ENCODE assay signal across 15 mouse cellular contexts in the genomic region with DNA sequence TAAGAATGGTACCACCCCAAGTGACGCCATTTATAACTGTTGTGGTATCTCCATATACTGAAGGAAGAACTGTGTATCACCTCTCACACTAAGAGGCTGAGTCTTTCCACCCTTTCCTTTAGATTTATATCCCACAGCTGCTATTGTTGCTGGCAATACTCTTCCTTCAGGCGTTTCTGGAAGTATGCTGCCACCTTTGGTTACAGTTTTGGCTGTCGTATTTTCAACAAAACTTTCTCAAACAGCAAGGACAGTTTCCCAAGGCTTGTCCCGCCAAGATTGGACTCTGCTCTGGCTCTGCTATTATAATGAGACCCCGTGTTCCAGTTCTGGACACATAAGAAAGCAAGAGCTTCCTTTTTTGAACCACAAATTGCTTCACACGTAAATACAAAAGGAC.
DNase-seq lines count a peak whose midpoint lies in the region; ATAC-seq and TF ChIP-seq lines count a peak whose summit lies in the region.
"Had no signal": no experiment of that assay in that cellular context is flagged by ENCODE, and none has a peak within 500 bp of the region (broad histone marks: within the 10 kb centered on the region; RNA-seq: fewer than 3 reads in every experiment).

No protein-coding gene starts in this region.

- intact Hi-C loops in heart, adult 2 months (cut with DNase I) = loop anchor here (5.0 kb wide), 1 partner anchor 49 kb away; no protein-coding TSS in a partner anchor

- peaks cover 1% of the 10 kb centered on the region for H3K36me3 ChIP-seq in heart, adult 2 months (ENCODE audit: control insufficient read depth, insufficient read depth, low read length)
- H3K36me3 ChIP-seq in heart, embryonic 12.5 days = peaks cover 47% of the 10 kb centered on the region

- no peaks in the 10 kb centered on the region for H3K27me3 ChIP-seq in heart, adult 2 months (ENCODE audit: control insufficient read depth, insufficient read depth, low read length)
- H3K27me3 ChIP-seq in heart, embryonic 12.5 days (replicated peaks) = no peaks in the 10 kb centered on the region
- H3K27me3 ChIP-seq: lung, embryonic 15.5 days; neural tube, embryonic 13.5 days had no signal

- TF ChIP-seq CTCF in heart, adult 2 months (IDR thresholded peaks at IDR 0.05) = peak; percentile 60

- H3K9ac ChIP-seq in heart, adult 2 months (ENCODE audit: low read depth, low read length) = no peak overlapping the region
- H3K9ac ChIP-seq in heart, embryonic 12.5 days = no peak overlapping the region
- H3K9ac ChIP-seq: lung, embryonic 15.5 days; neural tube, embryonic 13.5 days had no signal

- no peaks in the 10 kb centered on the region for H3K9me3 ChIP-seq in heart, embryonic 12.5 days (replicated peaks)
- H3K9me3 ChIP-seq: forebrain, embryonic 10.5 days; lung, embryonic 15.5 days; neural tube, embryonic 13.5 days had no signal

- no peak overlapping the region for H3K27ac ChIP-seq in heart, adult 2 months
- no peak overlapping the region for H3K27ac ChIP-seq in heart, embryonic 12.5 days (ENCODE audit: poor library complexity, severe bottlenecking)
- H3K27ac ChIP-seq: forebrain, embryonic 10.5 days; lung, embryonic 15.5 days; neural tube, embryonic 13.5 days had no signal

- WGBS in heart, adult 2 months = 85% methylated on average over 6 of the region's 6 CpGs
- 88% methylated on average over 6 of the region's 6 CpGs for WGBS in heart, embryonic 12.5 days

- no peaks in the 10 kb centered on the region for H3K4me1 ChIP-seq in heart, adult 2 months (ENCODE audit: control insufficient read depth, insufficient read depth, low read length)
- no peaks in the 10 kb centered on the region for H3K4me1 ChIP-seq in heart, embryonic 12.5 days (replicated peaks)
- H3K4me1 ChIP-seq: forebrain, embryonic 10.5 days; lung, embryonic 15.5 days; neural tube, embryonic 13.5 days had no signal

- DNase-seq in heart, adult 2 months = no peak
- peak; percentile 11 to 34 for DNase-seq in kidney, postnatal 36 days
- no peak for DNase-seq in kidney, postnatal 4 days
- DNase-seq in NIH3T3 (ENCODE audit: low read depth) = peak; percentile 35
- peak; percentile 44 for DNase-seq in brain, adult 2 months (ENCODE audit: low read depth, low spot score)
- no peak for DNase-seq in frontal cortex, postnatal 25 days (ENCODE audit: low spot score in 2 of 2)
- DNase-seq: cerebellum, adult 11 months; right cerebral cortex, postnatal 25 days; thymus, adult 18-20 months had no signal

- TF ChIP-seq POLR2A in heart, adult 2 months (IDR thresholded peaks at IDR 0.05; ENCODE audit: insufficient read depth, low read depth, low read length) = no peak

- no peak overlapping the region for H3K4me2 ChIP-seq in heart, embryonic 12.5 days
- H3K4me2 ChIP-seq: heart, embryonic 11.5 days; lung, embryonic 15.5 days; neural tube, embryonic 13.5 days had no signal

- H3K79me2 ChIP-seq in heart, adult 2 months (replicated peaks; ENCODE audit: control insufficient read depth, insufficient read depth, low read length) = no peaks in the 10 kb centered on the region

- H3K4me3 ChIP-seq in heart, adult 2 months = no peak overlapping the region
- H3K4me3 ChIP-seq in heart, embryonic 12.5 days = no peak overlapping the region
- H3K4me3 ChIP-seq: forebrain, embryonic 10.5 days; lung, embryonic 15.5 days; neural tube, embryonic 13.5 days had no signal

- TF ChIP-seq EP300 in heart, adult 2 months (IDR thresholded peaks at IDR 0.05; ENCODE audit: insufficient read depth, low read depth, low read length) = no peak

- ATAC-seq in heart, embryonic 12.5 days (ENCODE audit: insufficient number of reproducible peaks, low FRiP score) = no peak
- ATAC-seq: CD4-positive, CD25-positive, alpha-beta regulatory T cell, adult 4 months had no signal

Comparison
In these comparisons a context has a peak if more than half of its experiments do, and no peak if none do; other contexts are left out.
1. DNase-seq: peak in kidney, postnatal 36 days (2 of 2), NIH3T3 (single experiment) and brain, adult 2 months (single experiment); none in heart, adult 2 months (0 of 2), kidney, postnatal 4 days (0 of 2) and frontal cortex, postnatal 25 days (0 of 2).